Mouse (Mus musculus) stomach, postnatal 0 days (tissue): ENCODE results near the gene 9530077C05Rik.

Experiments used
- CTCF ChIP-seq: IDR thresholded peaks from 2 replicates; pipeline ENCODE4 v1.5.1; 2016; ENCODE audit warnings: antibody characterized with exemption, low read depth, mild to moderate bottlenecking, moderate library complexity
- EP300 ChIP-seq: optimal IDR thresholded peaks from 2 replicates; pipeline ENCODE3; 2016; ENCODE audit warnings: antibody characterized with exemption

GRCm38 (mm10) chr9:22388401-22388980 lies 22.8 kb upstream of the 9530077C05Rik start:
- no peak for TF ChIP-seq CTCF
- TF ChIP-seq EP300: no peak
